Mouse (Mus musculus) forebrain, embryonic 16.5 days (tissue): ENCODE results near the gene Wnk2. TPM values are rescaled to one million over a fixed set of nuclear protein-coding genes. Genes with fewer than 3 reads are reported as not detected.

Experiments
- ATAC-seq: fragments of 200-750 bp; cut with Nextera tagmentation; 2 replicates; pipeline ENCODE4 v1.8.0; 2017; ENCODE audit warnings: mild to moderate bottlenecking, moderate library complexity
- H3K27ac ChIP-seq: fragments of 300-500 bp; sonication (generic); 2 replicates; pipeline ENCODE4 v1.5.1; 2014; ENCODE audit warnings: low read length, control low read depth
- H3K27me3 ChIP-seq: fragments of 300-500 bp; sonication (generic); replicated peaks from 2 replicates; pipeline ENCODE4 v1.6.1; 2014; ENCODE audit warnings: low read length; ENCODE audit not compliant: control insufficient read depth, insufficient read depth
- H3K36me3 ChIP-seq: fragments of 300-500 bp; sonication (generic); 2 replicates; pipeline ENCODE4 v1.6.1; 2014; ENCODE audit not compliant: control insufficient read depth, insufficient read depth
- H3K4me1 ChIP-seq: fragments of 300-500 bp; sonication (generic); replicated peaks from 2 replicates; pipeline ENCODE4 v1.6.1; 2014; ENCODE audit warnings: low read length; ENCODE audit not compliant: control insufficient read depth, insufficient read depth
- H3K4me2 ChIP-seq: fragments of 300-500 bp; sonication (generic); 2 replicates; pipeline ENCODE4 v1.6.1; 2014; ENCODE audit warnings: mild to moderate bottlenecking, low read length, control low read depth
- H3K4me3 ChIP-seq: fragments of 300-500 bp; sonication (generic); replicated peaks from 2 replicates; pipeline ENCODE4 v1.5.1; 2014; ENCODE audit warnings: mild to moderate bottlenecking, low read length, control low read depth
- H3K9ac ChIP-seq: fragments of 300-500 bp; sonication (generic); replicated peaks from 2 replicates; pipeline ENCODE4 v1.6.1; 2014; ENCODE audit warnings: low read depth, low read length, control low read depth
- H3K9me3 ChIP-seq: fragments of 300-500 bp; sonication (generic); 2 replicates; pipeline ENCODE4 v1.6.1; 2016; ENCODE audit warnings: low read length; ENCODE audit not compliant: control insufficient read depth
- WGBS: fragments of 180-500 bp; shearing (Covaris S2); extraction: QIAGEN DNeasy Blood & Tissue Kit; methylation state at CpG from one replicate; pipeline ENCODE4 v1.1.7; 2014; 5-methylcytosine and 5-hydroxymethylcytosine counted together
- polyA plus RNA-seq: library from polyadenylated mRNA; unstranded; fragments of >200 nt; fragmentation: Nextera tagmentation; extraction: Ambion mirVana; gene quantifications from 2 replicates; pipeline ENCODE4 v1.2.1, GENCODE M21; 2015

Wnk2 gene
- polyA plus RNA-seq, 1 experiment from 2014 or later: 21.3 TPM

DNA sequence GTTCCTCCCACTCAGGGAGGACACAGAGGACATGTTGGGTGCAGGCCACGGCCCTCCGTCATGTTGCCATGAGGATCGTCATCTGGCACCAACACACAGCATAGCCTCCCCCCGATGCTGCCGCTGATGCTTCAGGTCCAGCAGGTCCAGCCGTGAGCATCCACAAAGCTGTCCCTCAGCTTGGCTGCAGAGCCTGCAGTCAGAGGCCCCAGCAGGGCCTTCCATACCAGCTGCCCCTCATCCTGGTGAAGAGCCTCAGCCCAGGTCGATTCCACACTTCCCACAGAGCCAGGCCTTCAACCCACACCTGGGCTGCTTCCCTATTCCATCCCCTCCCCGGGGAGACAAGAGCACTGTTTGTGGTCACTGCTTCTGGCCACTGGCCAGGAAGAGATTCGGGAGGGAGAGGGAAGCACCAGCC, 54.3 kb downstream of the Wnk2 start:
- Histone ChIP-seq H3K27me3 (no peaks in the 10 kb centered on the region), H3K4me2 (no peak overlapping the region), H3K9me3 (no peaks in the 10 kb centered on the region), H3K36me3 (peaks cover 23% of the 10 kb centered on the region), H3K4me1 (no peaks in the 10 kb centered on the region), H3K27ac (no peak overlapping the region), H3K9ac (no peak overlapping the region), H3K4me3 (no peak overlapping the region)
- ATAC-seq: no peak
- 74% methylated on average over 9 of the region's 9 CpGs for WGBS

DNA sequence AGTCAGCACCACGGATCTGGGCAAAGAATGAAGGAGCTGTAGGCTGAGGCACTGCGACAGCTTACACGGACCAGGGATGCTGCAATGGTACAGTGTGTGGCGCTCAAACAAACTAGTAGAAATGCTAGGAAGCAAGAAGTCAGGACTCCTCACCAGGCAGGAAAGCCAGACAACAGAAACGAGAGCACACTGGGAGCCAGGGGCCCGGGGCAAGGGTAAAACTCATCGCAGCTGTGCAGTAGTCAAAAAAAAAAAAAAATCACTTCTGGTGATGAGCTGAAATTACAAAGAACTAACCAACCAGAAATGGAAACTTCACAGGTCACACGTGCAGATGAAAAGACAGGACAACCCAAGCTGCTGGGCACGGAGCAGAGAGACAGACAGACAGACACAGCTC, 55.2 kb downstream of the Wnk2 start:
- no peaks in the 10 kb centered on the region for H3K9me3 ChIP-seq
- peaks cover 23% of the 10 kb centered on the region for H3K36me3 ChIP-seq
- H3K27me3 ChIP-seq: no peaks in the 10 kb centered on the region
- no peak for ATAC-seq
- 84% methylated on average over 9 of the region's 9 CpGs for WGBS
- H3K9ac ChIP-seq: no peak overlapping the region
- H3K27ac ChIP-seq: no peak overlapping the region
- H3K4me2 ChIP-seq: no peak overlapping the region
- no peaks in the 10 kb centered on the region for H3K4me1 ChIP-seq
- H3K4me3 ChIP-seq: no peak overlapping the region

DNA sequence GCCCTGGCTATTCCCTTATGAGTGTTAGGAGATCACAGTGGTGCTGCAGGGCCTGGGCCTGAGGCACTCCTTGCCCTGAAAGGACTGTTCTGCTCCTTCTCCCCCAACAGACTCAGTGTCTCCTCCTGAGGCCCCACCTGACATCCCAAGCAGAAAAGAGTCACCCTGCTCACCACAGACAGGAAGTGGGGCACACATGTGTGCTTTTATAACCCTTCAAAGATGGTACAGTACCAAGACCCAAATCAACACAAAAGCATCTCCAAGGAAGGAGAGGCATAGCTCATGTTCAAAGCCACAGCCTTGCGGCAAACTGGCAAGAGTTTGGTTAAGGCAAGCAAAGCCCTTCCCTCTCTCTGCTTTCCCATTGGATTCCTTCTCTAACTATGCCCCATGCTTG, 57.6 kb downstream of the Wnk2 start:
- ATAC-seq: no peak
- Histone ChIP-seq H3K9ac (no peak overlapping the region), H3K27ac (no peak overlapping the region), H3K36me3 (peaks cover 19% of the 10 kb centered on the region), H3K4me2 (no peak overlapping the region), H3K4me3 (no peak overlapping the region), H3K9me3 (no peaks in the 10 kb centered on the region), H3K4me1 (no peaks in the 10 kb centered on the region), H3K27me3 (no peaks in the 10 kb centered on the region)
- 95% methylated on average over 1 of the region's 1 CpGs for WGBS

DNA sequence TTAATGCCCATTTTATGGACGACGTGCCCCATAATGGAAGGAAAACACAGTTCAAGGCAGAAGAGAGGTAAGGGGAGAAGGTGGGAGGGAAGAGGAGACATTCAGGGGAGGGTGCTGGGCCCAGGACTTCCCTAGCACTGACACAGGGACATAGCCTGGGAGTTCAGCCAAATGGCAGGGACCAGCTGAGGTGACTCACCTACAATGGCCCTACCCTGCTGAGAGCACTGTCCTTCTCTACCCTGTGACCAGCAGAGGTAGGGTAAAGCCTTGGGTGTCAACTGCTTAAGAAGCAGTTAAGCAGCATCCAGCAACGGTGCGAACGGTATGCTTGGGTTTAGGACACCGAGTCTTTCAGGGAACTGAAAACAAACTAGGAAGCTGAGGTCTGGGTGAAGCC, 58.9 kb downstream of the Wnk2 start:
- Histone ChIP-seq H3K4me1 (no peaks in the 10 kb centered on the region), H3K4me2 (no peak overlapping the region), H3K9me3 (no peaks in the 10 kb centered on the region), H3K9ac (no peak overlapping the region), H3K27me3 (no peaks in the 10 kb centered on the region), H3K27ac (no peak overlapping the region), H3K36me3 (peaks cover 18% of the 10 kb centered on the region), H3K4me3 (no peak overlapping the region)
- no peak for ATAC-seq
- 95% methylated on average over 6 of the region's 6 CpGs for WGBS

DNA sequence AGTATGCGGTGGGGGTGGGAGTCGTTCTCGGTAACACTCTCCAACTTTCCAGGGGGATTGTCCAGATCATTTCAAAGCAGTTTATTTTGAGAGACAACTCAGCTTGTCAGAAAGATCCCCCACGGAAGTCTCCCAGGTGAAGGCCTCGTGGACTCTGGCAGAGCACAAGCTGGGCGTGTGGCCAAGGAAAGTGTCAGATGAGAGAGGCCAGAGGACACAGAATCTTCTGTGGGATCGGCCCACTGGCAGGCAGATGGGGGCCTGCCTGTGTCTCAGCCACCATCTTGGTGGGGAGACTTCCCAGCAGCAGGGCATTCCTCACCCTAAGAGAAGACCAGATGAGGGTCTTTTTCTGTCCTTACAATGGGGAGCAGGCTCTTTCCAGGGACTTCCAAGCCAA, 60.4 kb downstream of the Wnk2 start:
- Histone ChIP-seq H3K4me1 (no peaks in the 10 kb centered on the region), H3K27me3 (no peaks in the 10 kb centered on the region), H3K27ac (no peak overlapping the region), H3K4me2 (no peak overlapping the region), H3K4me3 (no peak overlapping the region), H3K36me3 (peaks cover 18% of the 10 kb centered on the region), H3K9me3 (no peaks in the 10 kb centered on the region), H3K9ac (no peak overlapping the region)
- WGBS: 81% methylated on average over 7 of the region's 7 CpGs
- ATAC-seq: no peak

DNA sequence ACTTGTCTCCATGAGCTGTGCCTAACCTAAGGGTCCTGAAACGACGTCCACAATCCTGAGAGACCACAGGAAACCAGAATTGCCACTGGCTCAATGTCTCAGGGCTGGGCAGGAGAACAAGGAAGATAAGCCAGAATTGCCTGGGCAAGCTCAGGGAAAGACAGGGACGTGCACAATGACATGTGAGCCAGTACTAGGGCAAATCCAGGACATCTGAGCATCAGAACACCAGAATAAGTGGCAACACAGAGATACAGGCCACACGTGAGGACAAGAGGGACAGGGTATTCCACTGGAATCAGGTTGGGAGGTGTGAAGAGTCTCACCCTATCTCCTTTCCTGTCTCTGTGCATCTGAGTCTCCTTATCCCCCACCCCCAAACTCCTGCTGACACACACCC, 61.4 kb downstream of the Wnk2 start:
- H3K9ac ChIP-seq: no peak overlapping the region
- H3K9me3 ChIP-seq: no peaks in the 10 kb centered on the region
- no peak for ATAC-seq
- H3K4me2 ChIP-seq: no peak overlapping the region
- 87% methylated on average over 4 of the region's 4 CpGs for WGBS
- no peak overlapping the region for H3K27ac ChIP-seq
- no peak overlapping the region for H3K4me3 ChIP-seq
- H3K36me3 ChIP-seq: peaks cover 16% of the 10 kb centered on the region
- no peaks in the 10 kb centered on the region for H3K27me3 ChIP-seq
- H3K4me1 ChIP-seq: no peaks in the 10 kb centered on the region

DNA sequence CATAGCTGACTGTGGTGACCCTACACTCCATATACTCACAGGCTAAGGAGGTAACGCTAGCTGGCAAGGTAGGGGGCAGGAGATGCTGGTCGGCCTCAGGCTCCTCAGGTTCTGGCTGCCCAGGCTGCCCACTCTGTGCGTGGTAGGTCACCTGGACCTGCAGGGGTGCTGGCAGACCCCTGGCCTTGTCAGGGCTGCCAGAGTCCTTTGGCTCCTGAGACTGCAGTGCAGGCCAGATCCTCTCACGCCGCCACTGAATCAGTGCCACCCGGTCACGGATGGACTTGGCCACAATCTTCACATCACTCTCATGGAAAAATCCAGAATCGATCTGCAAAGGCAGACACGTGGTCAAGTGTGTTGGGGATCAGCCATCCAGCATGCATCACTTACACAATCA, 62.6 kb downstream of the Wnk2 start:
- WGBS: 96% methylated on average over 9 of the region's 9 CpGs
- H3K27ac ChIP-seq: no peak overlapping the region
- H3K9ac ChIP-seq: no peak overlapping the region
- H3K9me3 ChIP-seq: no peaks in the 10 kb centered on the region
- H3K4me2 ChIP-seq: no peak overlapping the region
- H3K27me3 ChIP-seq: no peaks in the 10 kb centered on the region
- H3K36me3 ChIP-seq: peaks cover 9% of the 10 kb centered on the region
- ATAC-seq: no peak
- no peak overlapping the region for H3K4me3 ChIP-seq
- no peaks in the 10 kb centered on the region for H3K4me1 ChIP-seq

DNA sequence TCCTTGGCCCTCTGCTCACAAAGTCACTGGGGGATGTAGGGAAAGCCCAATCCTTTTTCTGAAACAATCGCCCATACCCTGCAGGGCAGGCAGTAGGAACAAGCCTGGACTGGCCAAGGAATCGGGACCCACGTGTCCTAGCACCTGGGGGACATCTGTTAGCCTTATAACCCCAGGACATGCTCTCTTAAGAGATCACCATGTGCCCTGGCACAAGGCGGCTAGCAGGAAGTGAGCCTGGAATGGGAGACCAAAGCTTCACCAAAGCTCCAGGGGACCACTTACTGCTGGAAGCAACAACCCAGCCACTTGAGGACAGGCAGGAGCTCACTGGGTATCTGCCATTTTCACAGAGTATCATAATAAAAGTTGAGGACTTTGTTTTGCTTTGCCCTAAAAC, 63.0 kb downstream of the Wnk2 start:
- no peaks in the 10 kb centered on the region for H3K27me3 ChIP-seq
- H3K27ac ChIP-seq: no peak overlapping the region
- H3K4me3 ChIP-seq: no peak overlapping the region
- ATAC-seq: no peak
- no peaks in the 10 kb centered on the region for H3K4me1 ChIP-seq
- WGBS: 96% methylated on average over 4 of the region's 4 CpGs
- H3K9me3 ChIP-seq: no peaks in the 10 kb centered on the region
- no peak overlapping the region for H3K9ac ChIP-seq
- peaks cover 6% of the 10 kb centered on the region for H3K36me3 ChIP-seq
- no peak overlapping the region for H3K4me2 ChIP-seq

DNA sequence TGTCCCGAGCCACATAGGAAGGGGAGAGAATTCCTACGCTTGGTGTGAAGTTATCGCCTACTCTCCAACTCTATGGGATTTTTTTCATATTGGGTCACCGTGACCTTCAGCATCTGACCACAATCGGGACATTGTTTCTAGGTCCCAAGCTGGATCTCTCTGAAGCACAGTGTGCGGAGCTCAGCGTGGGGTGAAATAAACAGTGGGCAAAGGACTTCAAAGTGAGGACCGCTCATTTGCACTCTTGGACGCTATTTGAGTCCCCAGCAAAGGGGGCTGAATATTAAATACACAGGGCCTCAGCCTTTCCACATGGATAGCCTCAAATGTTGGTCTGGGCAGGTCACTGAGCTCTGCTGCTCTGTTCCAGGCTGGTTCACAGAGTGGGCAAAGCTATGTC, 63.9 kb downstream of the Wnk2 start:
- H3K4me2 ChIP-seq: no peak overlapping the region
- peaks cover 5% of the 10 kb centered on the region for H3K36me3 ChIP-seq
- no peak overlapping the region for H3K4me3 ChIP-seq
- WGBS: 46% methylated on average over 9 of the region's 9 CpGs
- H3K4me1 ChIP-seq: no peaks in the 10 kb centered on the region
- no peaks in the 10 kb centered on the region for H3K9me3 ChIP-seq
- ATAC-seq: no peak
- H3K9ac ChIP-seq: no peak overlapping the region
- no peaks in the 10 kb centered on the region for H3K27me3 ChIP-seq
- no peak overlapping the region for H3K27ac ChIP-seq

DNA sequence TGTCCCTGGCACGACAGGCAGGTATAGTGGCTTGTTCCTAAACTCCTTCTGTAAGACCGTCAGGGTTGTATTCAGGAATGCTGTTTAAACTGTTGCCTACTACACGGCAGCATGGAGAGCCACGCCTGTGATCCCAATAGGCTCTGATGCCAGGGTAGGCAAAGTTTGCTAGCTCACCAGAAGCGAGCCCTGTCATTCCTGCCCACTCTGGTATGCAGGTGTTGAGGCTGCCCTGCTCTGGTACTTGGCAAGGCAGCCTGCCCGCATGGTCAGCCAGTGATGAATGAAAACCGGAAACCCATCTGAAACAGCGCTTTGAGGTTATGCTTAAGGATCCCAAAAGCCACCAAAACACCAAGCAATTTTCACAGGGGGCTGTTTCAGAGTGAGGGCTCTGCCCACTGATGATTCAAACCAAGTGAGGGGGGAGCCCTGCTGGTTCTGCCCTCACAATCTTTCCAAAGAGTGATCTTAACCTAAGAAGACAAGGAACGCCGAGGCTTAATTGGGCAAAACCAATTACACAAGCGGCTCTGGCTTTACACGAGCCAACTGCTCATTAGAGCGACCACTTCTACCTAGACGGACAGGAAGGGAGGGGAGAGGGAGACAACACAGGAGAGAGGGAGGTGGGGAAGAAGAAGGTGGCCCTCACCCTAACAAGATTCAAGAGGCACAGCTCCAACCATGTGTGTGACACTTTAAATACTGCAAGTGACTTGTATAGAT, 65.5 kb downstream of the Wnk2 start:
- Histone ChIP-seq H3K36me3 (peaks cover 5% of the 10 kb centered on the region), H3K4me3 (no peak overlapping the region), H3K4me2 (no peak overlapping the region), H3K27me3 (no peaks in the 10 kb centered on the region), H3K4me1 (no peaks in the 10 kb centered on the region), H3K9ac (no peak overlapping the region), H3K27ac (no peak overlapping the region), H3K9me3 (no peaks in the 10 kb centered on the region)
- ATAC-seq: peak; percentile 55
- WGBS: 37% methylated on average over 14 of the region's 14 CpGs
